Mouse (Mus musculus) testis, adult 2 months (tissue): Measurements from ENCODE around the gene Cnnm1. TPM values are rescaled to one million over a fixed set of nuclear protein-coding genes. Genes with fewer than 3 reads are reported as not detected.

Source experiments
- H3K27ac ChIP-seq: fragments of 200-500 bp; 2 replicates; pipeline ENCODE4 v1.5.1; 2012; ENCODE audit warnings: low read depth, low read length; ENCODE audit not compliant: control insufficient read depth, insufficient read depth
- H3K27me3 ChIP-seq: fragments of 200-500 bp; 2 replicates; pipeline ENCODE4 v1.6.1; 2012; ENCODE audit warnings: mild to moderate bottlenecking, low read length, moderate library complexity; ENCODE audit not compliant: control insufficient read depth, insufficient read depth
- H3K36me3 ChIP-seq: fragments of 200-500 bp; 2 replicates; pipeline ENCODE4 v1.6.1; 2012; ENCODE audit warnings: mild to moderate bottlenecking, low read length; ENCODE audit not compliant: control insufficient read depth, insufficient read depth
- H3K4me1 ChIP-seq: fragments of 200-500 bp; 2 replicates; pipeline ENCODE4 v1.6.1; 2012; ENCODE audit warnings: low read length; ENCODE audit not compliant: control insufficient read depth, insufficient read depth
- H3K4me3 ChIP-seq: fragments of 200-500 bp; 2 replicates; pipeline ENCODE4 v1.5.1; 2012; ENCODE audit warnings: low read depth, mild to moderate bottlenecking, low read length, moderate library complexity, mixed read lengths; ENCODE audit not compliant: control insufficient read depth
- CTCF ChIP-seq: fragments of 200-500 bp; IDR thresholded peaks from 2 replicates; pipeline ENCODE4 v1.5.1; 2012; ENCODE audit warnings: low read depth, mild to moderate bottlenecking, inconsistent platforms, low read length, moderate library complexity; ENCODE audit not compliant: control insufficient read depth, insufficient read depth, insufficient replicate concordance
- POLR2A ChIP-seq: fragments of 200-500 bp; IDR thresholded peaks from 2 replicates; pipeline ENCODE4 v1.6.1; 2012; ENCODE audit warnings: low read depth, mild to moderate bottlenecking, inconsistent platforms, low read length, moderate library complexity; ENCODE audit not compliant: control insufficient read depth
- polyA plus RNA-seq: library from polyadenylated mRNA; depleted of rRNA; stranded (reverse); fragments of >200 nt; gene quantifications from 2 replicates; pipeline ENCODE4 v1.2.3, GENCODE M21; 2012

The Cnnm1 gene
- polyA plus RNA-seq, 1 experiment, result 3.9 TPM

GRCm38 (mm10) chr19:43465601-43466255 is 25.5 kb downstream of the Cnnm1 start:
- Histone ChIP-seq H3K27ac (no peak overlapping the region), H3K27me3 (no peaks in the 10 kb centered on the region), H3K4me3 (no peak overlapping the region), H3K4me1 (no peaks in the 10 kb centered on the region), H3K36me3 (no peaks in the 10 kb centered on the region)
- TF ChIP-seq POLR2A, result no peak
- TF ChIP-seq CTCF, result no peak

- TF ChIP-seq POLR2A, result no peak
- TF ChIP-seq CTCF, result no peak
- no peak overlapping the region for H3K27ac ChIP-seq
- H3K36me3 ChIP-seq, result no peaks in the 10 kb centered on the region
- H3K27me3 ChIP-seq, result no peaks in the 10 kb centered on the region
- H3K4me1 ChIP-seq, result peaks cover 2% of the 10 kb centered on the region
- no peak overlapping the region for H3K4me3 ChIP-seq
Measured at GRCm38 (mm10) chr19:43467927-43468685, 27.9 kb downstream of the Cnnm1 start.

GRCm38 (mm10) chr19:43469333-43469732 is 29.1 kb downstream of the Cnnm1 start:
- TF ChIP-seq CTCF (no peak), POLR2A (no peak)
- H3K4me1 ChIP-seq, result peaks cover 2% of the 10 kb centered on the region
- H3K27ac ChIP-seq, result no peak overlapping the region
- H3K4me3 ChIP-seq, result no peak overlapping the region
- no peaks in the 10 kb centered on the region for H3K36me3 ChIP-seq
- H3K27me3 ChIP-seq, result no peaks in the 10 kb centered on the region

GRCm38 (mm10) chr19:43472331-43472730 is 32.1 kb downstream of the Cnnm1 start:
- Histone ChIP-seq H3K36me3 (no peaks in the 10 kb centered on the region), H3K4me1 (peaks cover 2% of the 10 kb centered on the region), H3K4me3 (no peak overlapping the region), H3K27ac (no peak overlapping the region), H3K27me3 (no peaks in the 10 kb centered on the region)
- TF ChIP-seq CTCF (no peak), POLR2A (no peak)

- Histone ChIP-seq H3K27ac (no peak overlapping the region), H3K36me3 (no peaks in the 10 kb centered on the region), H3K27me3 (no peaks in the 10 kb centered on the region), H3K4me1 (peaks cover 2% of the 10 kb centered on the region), H3K4me3 (no peak overlapping the region)
- TF ChIP-seq CTCF (no peak), POLR2A (no peak)
Measured at GRCm38 (mm10) chr19:43472781-43473180, 32.5 kb downstream of the Cnnm1 start.

- H3K36me3 ChIP-seq, result no peaks in the 10 kb centered on the region
- no peaks in the 10 kb centered on the region for H3K27me3 ChIP-seq
- peaks cover 2% of the 10 kb centered on the region for H3K4me1 ChIP-seq
- no peak overlapping the region for H3K4me3 ChIP-seq
- no peak overlapping the region for H3K27ac ChIP-seq
- no peak for TF ChIP-seq CTCF
- TF ChIP-seq POLR2A, result no peak
Measured at GRCm38 (mm10) chr19:43475642-43476041, 35.4 kb downstream of the Cnnm1 start.

GRCm38 (mm10) chr19:43476063-43476462 is 35.8 kb downstream of the Cnnm1 start:
- Histone ChIP-seq H3K4me3 (no peak overlapping the region), H3K36me3 (no peaks in the 10 kb centered on the region), H3K27me3 (no peaks in the 10 kb centered on the region), H3K27ac (no peak overlapping the region), H3K4me1 (peaks cover 2% of the 10 kb centered on the region)
- no peak for TF ChIP-seq POLR2A
